Mouse (Mus musculus) MEL-GATA-1-ER (cell line): ENCODE results near the gene Acod1.

Experiments
- DNase-seq: peaks from one replicate; pipeline ENCODE4 v3.0.0-alpha.2; 2012; ENCODE audit warnings: low read depth; ENCODE audit errors: extremely low read depth

Gene Acod1

DNA sequence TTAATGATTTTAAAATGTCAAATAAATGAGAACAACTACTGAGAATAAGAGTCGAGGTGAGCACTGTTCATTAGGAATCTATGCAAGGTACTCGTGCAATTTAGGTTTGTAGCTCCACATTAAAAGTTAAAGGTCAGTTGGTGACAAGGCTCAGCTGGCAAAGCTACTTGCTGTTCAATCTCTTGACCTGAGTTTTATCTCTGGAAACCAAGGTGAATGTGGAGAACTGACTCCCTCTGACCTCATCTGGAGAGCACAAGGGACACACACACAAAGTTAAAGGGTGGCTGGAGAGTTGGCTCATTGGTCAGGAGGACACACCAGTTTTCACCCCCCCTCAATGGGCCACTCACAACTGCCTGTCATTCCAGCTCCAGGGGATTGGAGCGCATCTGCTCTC, 54.4 kb downstream of the Acod1 start:
- no peak for DNase-seq

DNA sequence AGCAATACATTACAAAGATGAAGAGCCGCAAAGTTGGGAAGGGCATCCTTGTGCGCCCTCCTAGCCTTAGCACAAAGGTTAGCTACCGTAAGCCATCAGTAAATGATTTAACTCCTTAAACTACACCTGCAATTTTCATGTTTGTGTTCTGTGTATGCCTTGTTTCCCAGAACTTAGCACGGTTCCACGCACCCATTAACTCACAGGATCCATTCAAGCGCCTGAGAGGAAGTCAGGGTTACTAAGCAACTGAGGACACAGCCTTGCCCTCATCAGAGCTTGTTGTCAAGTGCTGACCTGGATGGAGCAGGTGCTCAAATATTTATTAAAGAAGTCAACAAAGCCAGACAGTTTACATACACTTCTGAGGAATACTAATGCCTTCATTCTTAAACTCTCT, 55.5 kb downstream of the Acod1 start:
- DNase-seq: no peak

DNA sequence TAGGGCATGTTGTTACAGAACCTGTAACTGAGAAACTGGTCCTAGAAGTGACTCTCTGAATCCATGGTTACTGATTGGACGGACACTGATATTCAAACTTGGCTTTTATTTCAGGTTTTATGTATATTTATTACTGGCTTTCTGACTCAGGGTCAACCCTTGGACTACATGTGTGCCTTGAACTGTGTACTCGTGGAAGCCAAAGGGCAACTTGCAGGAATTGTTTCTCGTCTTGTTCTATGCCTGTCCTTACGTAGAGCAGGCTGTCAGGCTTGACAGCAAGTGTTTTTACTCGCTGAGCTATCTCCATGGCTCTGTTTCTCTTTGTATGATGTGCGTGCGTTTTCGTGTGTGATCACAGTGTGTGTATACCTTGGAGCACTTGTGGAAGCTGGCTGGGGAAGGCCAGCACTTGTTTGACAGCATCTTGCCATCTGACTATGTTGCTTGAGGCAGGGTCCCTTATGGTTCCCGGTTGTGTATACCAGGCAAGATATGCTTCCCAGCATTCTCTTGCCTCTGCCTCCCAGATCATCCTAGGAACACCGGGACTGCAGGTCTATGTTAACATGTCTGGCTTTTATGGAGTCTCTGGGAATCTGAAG, 56.1 kb downstream of the Acod1 start:
- no peak for DNase-seq
